In the genomic region with DNA sequence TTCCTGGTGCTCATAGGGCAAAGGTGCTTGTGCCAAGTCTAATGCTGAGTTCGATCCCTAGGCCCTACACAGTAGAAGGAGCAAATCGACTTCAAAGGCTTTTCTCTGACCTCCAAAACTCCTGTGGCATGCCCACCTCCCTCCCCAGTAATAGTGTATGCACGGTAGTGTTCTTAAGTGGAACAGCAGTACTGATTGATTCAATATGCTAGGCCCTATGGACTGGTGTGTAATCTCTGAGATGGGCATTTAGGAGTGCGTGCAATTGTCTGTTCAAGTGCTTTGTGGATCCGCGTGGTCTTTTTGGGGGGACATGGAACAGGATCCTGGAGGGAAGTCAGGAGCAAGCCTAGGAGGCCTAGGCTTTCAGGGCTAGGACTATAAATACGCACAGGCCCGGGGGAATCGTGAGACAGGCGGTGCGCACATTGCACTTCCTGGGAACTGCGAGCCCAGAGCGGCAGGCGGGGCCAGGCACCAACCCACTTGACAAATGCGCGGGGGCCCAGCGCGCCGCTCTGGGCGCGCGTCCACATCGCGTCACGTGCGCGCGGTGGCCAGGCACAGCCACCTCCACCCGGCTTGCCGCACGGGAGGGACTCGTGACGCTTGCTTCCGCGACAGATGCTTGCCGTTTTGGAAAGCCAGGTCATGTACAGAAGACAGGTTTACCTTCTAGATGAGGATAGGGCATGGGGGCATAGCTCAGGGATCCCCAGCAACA, we compare ENCODE assay signal across 8 mouse cellular contexts. TPM values are rescaled to one million over a fixed set of nuclear protein-coding genes. Genes with fewer than 3 reads are reported as not detected.
DNase-seq lines count a peak whose midpoint lies in the region; ATAC-seq lines count a peak whose summit lies in the region.

No protein-coding gene starts in this region.

- H3K9ac ChIP-seq in hindbrain, embryonic 11.5 days (ENCODE audit: low read depth, low read length): peak overlapping the region; percentile 62

- peak overlapping the region; percentile 44; the same call in 1 of the 2 replicates for H3K27ac ChIP-seq in hindbrain, embryonic 11.5 days (ENCODE audit: low read depth, low read length)

- DNase-seq in Muller cell, postnatal 12 days (ENCODE audit: inconsistent ontology term): peak; percentile 94
- DNase-seq in cerebellum, adult 9-11 months: peak; percentile 98
- peak; percentile 92 to 96 for DNase-seq in frontal cortex, adult 2 months (ENCODE audit: extremely low spot score in 1 of 2, low spot score in 1 of 2)
- DNase-seq in hindbrain, embryonic 11.5 days (ENCODE audit: low spot score): peak; percentile 88
- peak; percentile 89 to 93 for DNase-seq in layer of hippocampus, postnatal 10 days (ENCODE audit: low spot score in 2 of 2)
- DNase-seq in lung, postnatal 10 days: peak; percentile 95
- DNase-seq in ovary, postnatal 36 days (ENCODE audit: low spot score): peak; percentile 88
- peak; percentile 88 for DNase-seq in thymus, postnatal 25 days

- H3K4me2 ChIP-seq in hindbrain, embryonic 11.5 days (replicated peaks; ENCODE audit: low read depth, low read length): peak overlapping the region; percentile 63

- no peaks in the 10 kb centered on the region for H3K36me3 ChIP-seq in hindbrain, embryonic 11.5 days (ENCODE audit: control insufficient read depth, insufficient read depth, low read length)

- ATAC-seq in hindbrain, embryonic 11.5 days (ENCODE audit: low FRiP score): peak; percentile 96

- WGBS in hindbrain, embryonic 11.5 days: 3% methylated on average over 36 of the region's 36 CpGs

- H3K9me3 ChIP-seq in hindbrain, embryonic 11.5 days (ENCODE audit: control insufficient read depth, low read length): no peaks in the 10 kb centered on the region

- H3K4me3 ChIP-seq in hindbrain, embryonic 11.5 days (ENCODE audit: low read depth, low read length): peak overlapping the region; percentile 34

- no peaks in the 10 kb centered on the region for H3K27me3 ChIP-seq in hindbrain, embryonic 11.5 days (ENCODE audit: control insufficient read depth, insufficient read depth, low read length)

- 0 out of 2 replicates have a peak, but pooled peaks cover 2% of the 10 kb centered on the region for H3K4me1 ChIP-seq in hindbrain, embryonic 11.5 days (replicated peaks; ENCODE audit: control insufficient read depth, insufficient read depth, low read length)

RNA-seq across cellular contexts. Expression of a gene that starts 31.1 kb away (rescaled TPM):
- 371 and 407 TPM in 2 replicates for polyA plus RNA-seq in frontal cortex, adult 2 months (2012; rRNA removed)
- 828 and 847 TPM in 2 replicates for polyA plus RNA-seq in hindbrain, embryonic 11.5 days (2014; fragmentation: Nextera tagmentation; extraction: Ambion mirVana)
- total RNA-seq in layer of hippocampus, postnatal 10 days (2021): 100 to 1,000 TPM; 432 to 471 TPM

RNA-seq across cellular contexts. Expression of a gene that starts 37.2 kb away (rescaled TPM):
- 8.0 and 9.0 TPM in 2 replicates for polyA plus RNA-seq in frontal cortex, adult 2 months (2012; rRNA removed)
- 8.3 and 8.7 TPM in 2 replicates for polyA plus RNA-seq in hindbrain, embryonic 11.5 days (2014; fragmentation: Nextera tagmentation; extraction: Ambion mirVana)
- 10 to 100 TPM; 10.6 to 11.1 TPM for total RNA-seq in layer of hippocampus, postnatal 10 days (2021)

RNA-seq across cellular contexts. Expression of a gene that starts 49.8 kb away (rescaled TPM):
- 86.9 and 93.7 TPM in 2 replicates for polyA plus RNA-seq in frontal cortex, adult 2 months (2012; rRNA removed)
- 111 and 123 TPM in 2 replicates for polyA plus RNA-seq in hindbrain, embryonic 11.5 days (2014; fragmentation: Nextera tagmentation; extraction: Ambion mirVana)
- total RNA-seq in layer of hippocampus, postnatal 10 days (2021): 10 to 100 TPM; 41.4 to 48.3 TPM

Comparison
In these comparisons a context has a peak if more than half of its experiments do, and no peak if none do; other contexts are left out.
1. Peak in every context shown above with its lines: DNase-seq, ATAC-seq, H3K4me3 ChIP-seq and H3K27ac ChIP-seq.